9 mouse cellular contexts compared by ENCODE assay signal in genomic region chr12:108004701-108005487, GRCm38 (mm10). TPM values are rescaled to one million over a fixed set of nuclear protein-coding genes. Genes with fewer than 3 reads are reported as not detected.
DNase-seq lines count a peak whose midpoint lies in the region; ATAC-seq lines count a peak whose summit lies in the region.
"Had no signal": no experiment of that assay in that cellular context is flagged by ENCODE, and none has a peak within 500 bp of the region (broad histone marks: within the 10 kb centered on the region; RNA-seq: fewer than 3 reads in every experiment).

No protein-coding gene starts in this region.

- H3K4me3 ChIP-seq in lung, embryonic 15.5 days, result peak overlapping the region; percentile 69
- peak overlapping the region; percentile 97 for H3K4me3 ChIP-seq in forebrain, embryonic 15.5 days

- H3K27me3 ChIP-seq in lung, embryonic 15.5 days, result peaks cover 61% of the 10 kb centered on the region
- no peaks in the 10 kb centered on the region for H3K27me3 ChIP-seq in forebrain, embryonic 15.5 days

- H3K9me3 ChIP-seq in lung, embryonic 15.5 days, result no peaks in the 10 kb centered on the region
- H3K9me3 ChIP-seq in forebrain, embryonic 15.5 days, result no peaks in the 10 kb centered on the region
- H3K9me3 ChIP-seq: megakaryocyte, embryonic 14.5 days had no signal

- H3K4me2 ChIP-seq in lung, embryonic 15.5 days, result peak overlapping the region; percentile 94
- H3K4me2 ChIP-seq in forebrain, embryonic 15.5 days (replicated peaks), result peak overlapping the region; percentile 87

- H3K27ac ChIP-seq in lung, embryonic 15.5 days, result no peak overlapping the region
- peak overlapping the region; percentile 99 for H3K27ac ChIP-seq in forebrain, embryonic 15.5 days (replicated peaks)

- peaks cover 28% of the 10 kb centered on the region for H3K4me1 ChIP-seq in lung, embryonic 15.5 days
- H3K4me1 ChIP-seq in forebrain, embryonic 15.5 days, result peaks cover 45% of the 10 kb centered on the region

- 2% methylated on average over 40 of the region's 43 CpGs for WGBS in lung, embryonic 15.5 days
- 1% methylated on average over 42 of the region's 43 CpGs for WGBS in forebrain, embryonic 15.5 days

- no peak for DNase-seq in lung, adult 18-20 months
- DNase-seq in mesoderm, embryonic 11.5 days (ENCODE audit: low read depth, low spot score), result peak; percentile 62
- peak; percentile 44 for DNase-seq in thymus, postnatal 0 days (ENCODE audit: low spot score)
- DNase-seq in gastrocnemius, postnatal 10 days, result no peak
- no peak for DNase-seq in cerebellum, adult 9-11 months
- no peak for DNase-seq in right cerebral cortex, postnatal 14 days

- peak; percentile 31 for ATAC-seq in lung, embryonic 15.5 days (ENCODE audit: borderline replicate concordance, extremely low read depth, low FRiP score, low TSS enrichment)
- ATAC-seq in forebrain, embryonic 15.5 days (replicated peaks), result no peak

- H3K9ac ChIP-seq in lung, embryonic 15.5 days, result peak overlapping the region; percentile 9
- peak overlapping the region; percentile 46 for H3K9ac ChIP-seq in forebrain, embryonic 15.5 days (replicated peaks)

- H3K36me3 ChIP-seq in lung, embryonic 15.5 days, result no peaks in the 10 kb centered on the region
- no peaks in the 10 kb centered on the region for H3K36me3 ChIP-seq in forebrain, embryonic 15.5 days

RNA-seq across cellular contexts. Expression of gene Bcl11b, which starts 1.5 kb away (rescaled TPM):
- polyA plus RNA-seq in lung, embryonic 15.5 days (2015; fragmentation: Nextera tagmentation; extraction: Ambion mirVana), result 3.4 and 5.2 TPM in 2 replicates
- 109 and 117 TPM in 2 replicates for polyA plus RNA-seq in forebrain, embryonic 15.5 days (2015; fragmentation: Nextera tagmentation; extraction: Ambion mirVana)
- polyA plus RNA-seq in thymus, postnatal 0 days (2015; fragmentation: Nextera tagmentation; extraction: Ambion mirVana), result 110 and 156 TPM in 2 replicates
- total RNA-seq in gastrocnemius, postnatal 10 days (2021), result under 1 TPM; 0.21 to 0.27 TPM

Comparison
In these comparisons a context has a peak if more than half of its experiments do, and no peak if none do; other contexts are left out.
1. DNase-seq: peak in mesoderm, embryonic 11.5 days (single experiment) and thymus, postnatal 0 days (single experiment); none in lung, adult 18-20 months (0 of 2), gastrocnemius, postnatal 10 days (single experiment), cerebellum, adult 9-11 months (single experiment) and right cerebral cortex, postnatal 14 days (single experiment).
2. RNA of gene Bcl11b, which starts 1.5 kb away (polyA plus RNA-seq): 110 to 156 TPM in thymus, postnatal 0 days and 109 to 117 TPM in forebrain, embryonic 15.5 days; 3.4 to 5.2 TPM in lung, embryonic 15.5 days; every median in the first group is over 10 times any median in the second.